Comparison of ENCODE assay signal across 27 mouse cellular contexts in genomic region chr1:148689618-148690017, GRCm38 (mm10).
DNase-seq lines count a peak whose midpoint lies in the region; ATAC-seq and TF ChIP-seq lines count a peak whose summit lies in the region.
"Had no signal": no experiment of that assay in that cellular context is flagged by ENCODE, and none has a peak within 500 bp of the region (broad histone marks: within the 10 kb centered on the region; RNA-seq: fewer than 3 reads in every experiment).

No protein-coding gene starts in this region.

- H3K27ac ChIP-seq in forebrain, embryonic 12.5 days: peak overlapping the region; percentile 56; the same call in 1 of the 2 replicates
- no peak overlapping the region for H3K27ac ChIP-seq in forebrain, postnatal 0 days (ENCODE audit: low read depth, low read length)
- H3K27ac ChIP-seq in midbrain, embryonic 11.5 days (ENCODE audit: low read depth, low read length): no peak overlapping the region
- no peak overlapping the region for H3K27ac ChIP-seq in midbrain, embryonic 14.5 days (replicated peaks; ENCODE audit: low read depth, low read length)
- no peak overlapping the region for H3K27ac ChIP-seq in hindbrain, embryonic 16.5 days (ENCODE audit: low read depth, low read length)
- H3K27ac ChIP-seq: embryonic facial prominence, embryonic 12.5 days; heart, embryonic 13.5 days; hindbrain, embryonic 15.5 days; intestine, embryonic 15.5 days; liver, embryonic 12.5 days had no signal

- H3K36me3 ChIP-seq in forebrain, embryonic 12.5 days (replicated peaks): no peaks in the 10 kb centered on the region
- no peaks in the 10 kb centered on the region for H3K36me3 ChIP-seq in forebrain, postnatal 0 days (ENCODE audit: insufficient read depth)
- no peaks in the 10 kb centered on the region for H3K36me3 ChIP-seq in midbrain, embryonic 11.5 days (ENCODE audit: control insufficient read depth, insufficient read depth, low read length)
- no peaks in the 10 kb centered on the region for H3K36me3 ChIP-seq in midbrain, embryonic 14.5 days (ENCODE audit: control insufficient read depth, insufficient read depth, low read length)
- no peaks in the 10 kb centered on the region for H3K36me3 ChIP-seq in G1E (replicated peaks)
- H3K36me3 ChIP-seq in hindbrain, embryonic 16.5 days (ENCODE audit: control insufficient read depth, insufficient read depth, low read length): no peaks in the 10 kb centered on the region
- H3K36me3 ChIP-seq: embryonic facial prominence, embryonic 12.5 days; heart, embryonic 13.5 days; hindbrain, embryonic 15.5 days; intestine, embryonic 15.5 days; liver, embryonic 12.5 days had no signal

- no peak overlapping the region for H3K9ac ChIP-seq in forebrain, embryonic 12.5 days
- no peak overlapping the region for H3K9ac ChIP-seq in forebrain, postnatal 0 days
- no peak overlapping the region for H3K9ac ChIP-seq in midbrain, embryonic 11.5 days (ENCODE audit: low read length)
- no peak overlapping the region for H3K9ac ChIP-seq in midbrain, embryonic 14.5 days (replicated peaks; ENCODE audit: low read length)
- no peak overlapping the region for H3K9ac ChIP-seq in hindbrain, embryonic 16.5 days (ENCODE audit: low read depth, low read length)
- H3K9ac ChIP-seq: embryonic facial prominence, embryonic 12.5 days; heart, embryonic 13.5 days; hindbrain, embryonic 15.5 days; intestine, embryonic 15.5 days; liver, embryonic 12.5 days; liver, postnatal 0 days had no signal

- H3K4me2 ChIP-seq in forebrain, embryonic 12.5 days: no peak overlapping the region
- no peak overlapping the region for H3K4me2 ChIP-seq in forebrain, postnatal 0 days (ENCODE audit: low read depth)
- no peak overlapping the region for H3K4me2 ChIP-seq in midbrain, embryonic 11.5 days
- no peak overlapping the region for H3K4me2 ChIP-seq in midbrain, embryonic 14.5 days (ENCODE audit: low read length)
- H3K4me2 ChIP-seq in hindbrain, embryonic 16.5 days (ENCODE audit: low read length): no peak overlapping the region
- H3K4me2 ChIP-seq: embryonic facial prominence, embryonic 12.5 days; heart, embryonic 13.5 days; hindbrain, embryonic 15.5 days; intestine, embryonic 15.5 days; liver, embryonic 12.5 days had no signal

- 0 out of 2 replicates have a peak, but pooled peaks cover 2% of the 10 kb centered on the region for H3K4me1 ChIP-seq in forebrain, embryonic 12.5 days
- H3K4me1 ChIP-seq in forebrain, postnatal 0 days (ENCODE audit: insufficient read depth): no peaks in the 10 kb centered on the region
- H3K4me1 ChIP-seq in midbrain, embryonic 11.5 days (ENCODE audit: control insufficient read depth, insufficient read depth, low read length): no peaks in the 10 kb centered on the region
- no peaks in the 10 kb centered on the region for H3K4me1 ChIP-seq in midbrain, embryonic 14.5 days (ENCODE audit: control insufficient read depth, insufficient read depth, low read length)
- H3K4me1 ChIP-seq in G1E (ENCODE audit: insufficient read depth, low read depth, low read length): no peaks in the 10 kb centered on the region
- H3K4me1 ChIP-seq in hindbrain, embryonic 16.5 days (ENCODE audit: control insufficient read depth, insufficient read depth, low read depth, low read length): no peaks in the 10 kb centered on the region
- H3K4me1 ChIP-seq: embryonic facial prominence, embryonic 12.5 days; heart, embryonic 13.5 days; hindbrain, embryonic 15.5 days; intestine, embryonic 15.5 days; liver, embryonic 12.5 days had no signal

- DNase-seq in forebrain, postnatal 0 days: no peak
- DNase-seq in midbrain, embryonic 11.5 days (ENCODE audit: low spot score, missing footprints): no peak
- DNase-seq in midbrain, embryonic 14.5 days: no peak
- DNase-seq in G1E (ENCODE audit: low spot score): no peak
- no peak for DNase-seq in spleen, postnatal 36 days (ENCODE audit: low spot score in 2 of 2)
- DNase-seq in heart, adult 18-20 months: no peak
- DNase-seq: adrenal gland, postnatal 10 days; cerebellum, adult 11 months; cerebellum, adult 9-10 months; cerebellum, postnatal 36 days; heart, postnatal 10 days; kidney, adult 2 months; kidney, postnatal 36 days; layer of hippocampus, postnatal 36 days; left cerebral cortex, postnatal 4 days; liver, postnatal 0 days; lung, postnatal 36 days; right cerebral cortex, postnatal 25 days; thymus, postnatal 14 days had no signal

- TF ChIP-seq CTCF in forebrain, postnatal 0 days (IDR thresholded peaks at IDR 0.05; ENCODE audit: low read depth): no peak
- TF ChIP-seq CTCF in G1E (IDR thresholded peaks at IDR 0.05; ENCODE audit: low read depth, low read length): no peak

- no peaks in the 10 kb centered on the region for H3K9me3 ChIP-seq in forebrain, embryonic 12.5 days
- no peaks in the 10 kb centered on the region for H3K9me3 ChIP-seq in forebrain, postnatal 0 days (ENCODE audit: low read length)
- H3K9me3 ChIP-seq in midbrain, embryonic 11.5 days (ENCODE audit: control insufficient read depth, low read length): no peaks in the 10 kb centered on the region
- no peaks in the 10 kb centered on the region for H3K9me3 ChIP-seq in midbrain, embryonic 14.5 days (ENCODE audit: control insufficient read depth, low read length)
- peaks cover 2% of the 10 kb centered on the region; the same call in 1 of the 2 replicates for H3K9me3 ChIP-seq in G1E (replicated peaks)
- H3K9me3 ChIP-seq in hindbrain, embryonic 16.5 days (ENCODE audit: control insufficient read depth, low read length): no peaks in the 10 kb centered on the region
- H3K9me3 ChIP-seq: embryonic facial prominence, embryonic 12.5 days; heart, embryonic 13.5 days; hindbrain, embryonic 15.5 days; intestine, embryonic 15.5 days; liver, embryonic 12.5 days had no signal

- WGBS in forebrain, embryonic 12.5 days: 68% methylated on average over 4 of the region's 4 CpGs
- WGBS in forebrain, postnatal 0 days: 58% methylated on average over 4 of the region's 4 CpGs
- WGBS in midbrain, embryonic 11.5 days: 91% methylated on average over 4 of the region's 4 CpGs
- WGBS in midbrain, embryonic 14.5 days: 77% methylated on average over 4 of the region's 4 CpGs
- WGBS in hindbrain, embryonic 16.5 days: 71% methylated on average over 4 of the region's 4 CpGs

- H3K27me3 ChIP-seq in forebrain, embryonic 12.5 days: no peaks in the 10 kb centered on the region
- H3K27me3 ChIP-seq in forebrain, postnatal 0 days (ENCODE audit: insufficient read depth, low read length): no peaks in the 10 kb centered on the region
- H3K27me3 ChIP-seq in midbrain, embryonic 11.5 days (ENCODE audit: control insufficient read depth, insufficient read depth, low read length): no peaks in the 10 kb centered on the region
- H3K27me3 ChIP-seq in midbrain, embryonic 14.5 days (ENCODE audit: control insufficient read depth, insufficient read depth, low read length): no peaks in the 10 kb centered on the region
- no peaks in the 10 kb centered on the region for H3K27me3 ChIP-seq in G1E (ENCODE audit: insufficient read depth, low read length)
- H3K27me3 ChIP-seq in hindbrain, embryonic 16.5 days (replicated peaks; ENCODE audit: control insufficient read depth, insufficient read depth, low read length): no peaks in the 10 kb centered on the region
- H3K27me3 ChIP-seq: embryonic facial prominence, embryonic 12.5 days; heart, embryonic 13.5 days; hindbrain, embryonic 15.5 days; intestine, embryonic 15.5 days; liver, embryonic 12.5 days; Patski had no signal

- peak; percentile 67 for ATAC-seq in forebrain, embryonic 12.5 days (ENCODE audit: low FRiP score)
- ATAC-seq in forebrain, postnatal 0 days: no peak
- 0 out of 2 replicates have a peak, but pooled peaks have one; percentile 55 for ATAC-seq in midbrain, embryonic 11.5 days (ENCODE audit: low FRiP score)
- no peak; the same call in 1 of the 2 replicates for ATAC-seq in midbrain, embryonic 14.5 days (ENCODE audit: low FRiP score, low TSS enrichment)
- 0 out of 2 replicates have a peak, but pooled peaks have one; percentile 8 for ATAC-seq in G1E (ENCODE audit: extremely low read depth, insufficient number of reproducible peaks, low FRiP score, poor library complexity, severe bottlenecking)
- ATAC-seq in hindbrain, embryonic 16.5 days: peak; percentile 50; the same call in 1 of the 2 replicates
- ATAC-seq: intestine, embryonic 15.5 days; liver, embryonic 12.5 days; liver, postnatal 0 days; Patski had no signal

- no peak overlapping the region for H3K4me3 ChIP-seq in forebrain, embryonic 12.5 days (replicated peaks)
- H3K4me3 ChIP-seq in forebrain, postnatal 0 days (ENCODE audit: low read depth, low read length): no peak overlapping the region
- H3K4me3 ChIP-seq in midbrain, embryonic 11.5 days (ENCODE audit: low read depth, low read length): no peak overlapping the region
- no peak overlapping the region for H3K4me3 ChIP-seq in midbrain, embryonic 14.5 days (replicated peaks; ENCODE audit: low read depth, low read length)
- H3K4me3 ChIP-seq in G1E (ENCODE audit: low read depth, low read length): no peak overlapping the region
- no peak overlapping the region for H3K4me3 ChIP-seq in hindbrain, embryonic 16.5 days (ENCODE audit: low read length)
- H3K4me3 ChIP-seq: embryonic facial prominence, embryonic 12.5 days; heart, embryonic 13.5 days; hindbrain, embryonic 15.5 days; intestine, embryonic 15.5 days; liver, embryonic 12.5 days had no signal

Comparison
In these comparisons a context has a peak if more than half of its experiments do, and no peak if none do; other contexts are left out.
1. ATAC-seq: peak in forebrain, embryonic 12.5 days (single experiment), midbrain, embryonic 11.5 days (single experiment), G1E (single experiment) and hindbrain, embryonic 16.5 days (single experiment); none in forebrain, postnatal 0 days (single experiment) and midbrain, embryonic 14.5 days (single experiment).